ENCODE assay signal across 9 mouse cellular contexts in genomic region chr15:25428551-25428950, GRCm38 (mm10). TPM values are rescaled to one million over a fixed set of nuclear protein-coding genes. Genes with fewer than 3 reads are reported as not detected.
DNase-seq lines count a peak whose midpoint lies in the region; ATAC-seq and TF ChIP-seq lines count a peak whose summit lies in the region.
"Had no signal": no experiment of that assay in that cellular context is flagged by ENCODE, and none has a peak within 500 bp of the region (broad histone marks: within the 10 kb centered on the region; RNA-seq: fewer than 3 reads in every experiment).

No protein-coding gene starts in this region.

- no peaks in the 10 kb centered on the region for H3K27me3 ChIP-seq in embryonic facial prominence, embryonic 14.5 days (replicated peaks; ENCODE audit: control insufficient read depth, insufficient read depth, low read length)
- no peaks in the 10 kb centered on the region for H3K27me3 ChIP-seq in intestine, embryonic 15.5 days (replicated peaks)
- H3K27me3 ChIP-seq: neural tube, embryonic 12.5 days had no signal

- 43% methylated on average over 7 of the region's 7 CpGs for WGBS in embryonic facial prominence, embryonic 14.5 days
- WGBS in intestine, embryonic 15.5 days: 41% methylated on average over 7 of the region's 7 CpGs

- H3K4me1 ChIP-seq in embryonic facial prominence, embryonic 14.5 days (ENCODE audit: control insufficient read depth, insufficient read depth, low read length): no peaks in the 10 kb centered on the region
- no peaks in the 10 kb centered on the region for H3K4me1 ChIP-seq in intestine, embryonic 15.5 days (replicated peaks)
- H3K4me1 ChIP-seq: neural tube, embryonic 12.5 days had no signal

- no peak overlapping the region for H3K27ac ChIP-seq in gastrocnemius, adult 2 months
- no peak overlapping the region for H3K27ac ChIP-seq in embryonic facial prominence, embryonic 14.5 days (replicated peaks; ENCODE audit: low read depth, low read length)
- H3K27ac ChIP-seq in intestine, embryonic 15.5 days: no peak overlapping the region
- H3K27ac ChIP-seq: neural tube, embryonic 12.5 days had no signal

- no peak overlapping the region for H3K9ac ChIP-seq in embryonic facial prominence, embryonic 14.5 days (ENCODE audit: low read depth, low read length)
- no peak overlapping the region for H3K9ac ChIP-seq in intestine, embryonic 15.5 days
- H3K9ac ChIP-seq: neural tube, embryonic 12.5 days had no signal

- no peak for ATAC-seq in embryonic facial prominence, embryonic 14.5 days (ENCODE audit: low read depth)
- ATAC-seq in intestine, embryonic 15.5 days: no peak
- no peak for ATAC-seq in inflammation-experienced regulatory T-cells, adult 6 months

- intact Hi-C loops in gastrocnemius, adult 2 months (cut with DNase I): loop anchor here (2.0 to 10.0 kb wide), 2 partner anchors 288 to 566 kb away; no protein-coding TSS in a partner anchor

- no peak for DNase-seq in gastrocnemius, adult 2 months
- DNase-seq in gastrocnemius, postnatal 25 days: no peak
- peak; percentile 24 for DNase-seq in right cerebral cortex, adult 18-20 months
- no peak for DNase-seq in right cerebral cortex, postnatal 4 days
- peak; percentile 77 for DNase-seq in embryonic facial prominence, embryonic 14.5 days (ENCODE audit: low spot score)
- DNase-seq in retina, embryonic 14.5 days (ENCODE audit: low spot score): peak; percentile 72

- H3K9me3 ChIP-seq in embryonic facial prominence, embryonic 14.5 days (ENCODE audit: control insufficient read depth, low read length): no peaks in the 10 kb centered on the region
- no peaks in the 10 kb centered on the region for H3K9me3 ChIP-seq in intestine, embryonic 15.5 days
- H3K9me3 ChIP-seq: neural tube, embryonic 12.5 days had no signal

- H3K36me3 ChIP-seq in embryonic facial prominence, embryonic 14.5 days (ENCODE audit: control insufficient read depth, insufficient read depth, low read length): no peaks in the 10 kb centered on the region
- H3K36me3 ChIP-seq in intestine, embryonic 15.5 days: no peaks in the 10 kb centered on the region
- H3K36me3 ChIP-seq: neural tube, embryonic 12.5 days had no signal

- TF ChIP-seq CTCF in gastrocnemius, adult 2 months (IDR thresholded peaks at IDR 0.05): peak; percentile 74

- H3K4me3 ChIP-seq in gastrocnemius, adult 2 months: no peak overlapping the region
- H3K4me3 ChIP-seq in embryonic facial prominence, embryonic 14.5 days (ENCODE audit: low read depth, low read length): no peak overlapping the region
- H3K4me3 ChIP-seq in intestine, embryonic 15.5 days (replicated peaks): no peak overlapping the region
- H3K4me3 ChIP-seq: neural tube, embryonic 12.5 days had no signal

- H3K4me2 ChIP-seq in embryonic facial prominence, embryonic 14.5 days (ENCODE audit: low read depth, low read length): no peak overlapping the region
- no peak overlapping the region for H3K4me2 ChIP-seq in intestine, embryonic 15.5 days (replicated peaks)
- H3K4me2 ChIP-seq: neural tube, embryonic 12.5 days had no signal

RNA-seq across cellular contexts. Expression of gene Basp1, which starts 15.0 kb away (rescaled TPM):
- 1 to 10 TPM; 1.4 to 3.1 TPM for total RNA-seq in gastrocnemius, adult 2 months (2021)
- 1 to 10 TPM; 3.7 to 3.9 TPM for total RNA-seq in gastrocnemius, postnatal 25 days (2021)
- 52.6 and 57.0 TPM in 2 replicates for polyA plus RNA-seq in embryonic facial prominence, embryonic 14.5 days (2014; fragmentation: Nextera tagmentation; extraction: Ambion mirVana)
- 26.6 and 32.7 TPM in 2 replicates for polyA plus RNA-seq in intestine, embryonic 15.5 days (2015; fragmentation: Nextera tagmentation; extraction: Ambion mirVana)
- polyA plus RNA-seq in inflammation-experienced regulatory T-cells, adult 6 months (2017; shearing (Covaris generic)): under 1 TPM in 1 of 3 experiments, not detected in 2; 0.51 TPM

Comparison
In these comparisons a context has a peak if more than half of its experiments do, and no peak if none do; other contexts are left out.
1. DNase-seq: peak in right cerebral cortex, adult 18-20 months (single experiment), embryonic facial prominence, embryonic 14.5 days (single experiment) and retina, embryonic 14.5 days (single experiment); none in gastrocnemius, adult 2 months (single experiment), gastrocnemius, postnatal 25 days (single experiment) and right cerebral cortex, postnatal 4 days (single experiment).
2. RNA of gene Basp1, which starts 15.0 kb away (polyA plus RNA-seq): 52.6 to 57.0 TPM in embryonic facial prominence, embryonic 14.5 days and 26.6 to 32.7 TPM in intestine, embryonic 15.5 days; 0.51 TPM in inflammation-experienced regulatory T-cells, adult 6 months; every median in the first group is over 10 times any median in the second.